Mouse (Mus musculus) left cerebral cortex, adult 8-10 months (tissue): ENCODE results near the gene Tekt4. TPM values are rescaled to one million over a fixed set of nuclear protein-coding genes. Genes with fewer than 3 reads are reported as not detected.

Experiments used
- total RNA-seq, 4 experiments: library from RNA; stranded (reverse); gene quantifications; 2 replicates each; pipeline ENCODE4 v1.2.4; 2022

Tekt4 gene
- total RNA-seq, 4 experiments from 2014 or later, result 0.76 to 2.1 (median 0.87) TPM

Other genes starting within 250 kb of the Tekt4 start
- gene Gnptg, start 214.5 kb upstream of the Tekt4 start, total RNA-seq, result 10 to 100 TPM; 73.0 to 83.6 (median 76.1) TPM
- 10 to 100 TPM; 18.4 to 26.5 (median 24.7) TPM for gene Tsr3, start 214.4 kb upstream of the Tekt4 start, total RNA-seq
- 10 to 100 TPM; 14.5 to 33.9 (median 31.2) TPM for gene Baiap3, start 198.3 kb upstream of the Tekt4 start, total RNA-seq
- 100 to 1,000 TPM; 228 to 239 (median 235) TPM for gene Ube2i, start 180.0 kb upstream of the Tekt4 start, total RNA-seq
- gene Prss34, start 156.2 kb upstream of the Tekt4 start, total RNA-seq, result not detected
- gene Prss28, start 146.0 kb upstream of the Tekt4 start, total RNA-seq, result not detected
- not detected for gene Prss29, start 136.0 kb upstream of the Tekt4 start, total RNA-seq
- gene Tpsab1, start 109.1 kb upstream of the Tekt4 start, total RNA-seq, result not detected
- not detected for gene Tpsb2, start 88.3 kb upstream of the Tekt4 start, total RNA-seq
- gene Tpsg1, start 85.3 kb upstream of the Tekt4 start, total RNA-seq, result not detected
- 10 to 100 TPM; 44.2 to 56.5 (median 50.2) TPM for gene Cacna1h, start 20.8 kb upstream of the Tekt4 start, total RNA-seq
- 1 to 10 TPM; 1.4 to 1.7 (median 1.5) TPM for gene Sstr5, start 42.7 kb downstream of the Tekt4 start, total RNA-seq
- gene Sox8, start 116.1 kb downstream of the Tekt4 start, total RNA-seq, result 10 to 100 TPM; 49.8 to 68.7 (median 54.9) TPM
- gene Lmf1, start 124.5 kb downstream of the Tekt4 start, total RNA-seq, result 10 to 100 TPM; 22.0 to 26.3 (median 24.6) TPM